Mouse (Mus musculus): ENCODE measurements around the gene Gm49396.

Gene Gm49396

DNA sequence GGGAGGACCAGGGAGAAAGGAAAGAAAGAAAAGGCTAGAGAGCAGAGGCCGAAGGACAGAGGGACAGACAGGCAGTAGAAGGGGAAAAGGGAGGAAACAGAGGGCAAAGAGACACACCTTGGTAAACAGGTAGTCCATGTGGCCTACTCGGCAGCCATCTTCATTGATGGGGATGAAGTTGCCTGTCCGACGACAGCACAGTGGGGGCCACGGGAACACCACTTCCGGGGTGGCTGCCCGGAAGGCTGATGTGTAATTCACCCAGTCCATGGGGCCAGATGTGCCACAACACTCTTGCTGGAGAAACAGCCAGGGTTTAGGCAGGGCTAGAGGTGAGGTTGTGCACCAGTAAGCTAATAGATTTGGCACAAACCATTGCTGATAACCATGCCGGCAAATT, 41.8 kb downstream of the Gm49396 start:
- in situ Hi-C loops (cut with MboI; ENCODE audit: unreplicated experiment in 2 of 2) = loop anchor here in 1 of 2 experiments (5.0 to 25.0 kb wide), 2 partner anchors 113 to 268 kb away; partner anchors contain the start of gene Prodh2

- in situ Hi-C loops (cut with MboI; ENCODE audit: unreplicated experiment in 2 of 2) = loop anchor here in 1 of 2 experiments (5.0 to 25.0 kb wide), 2 partner anchors 116 to 271 kb away; partner anchors contain the start of gene Prodh2
These were observed 44.7 kb downstream of the Gm49396 start for GRCm38 (mm10) chr7:30607706-30608309.

DNA sequence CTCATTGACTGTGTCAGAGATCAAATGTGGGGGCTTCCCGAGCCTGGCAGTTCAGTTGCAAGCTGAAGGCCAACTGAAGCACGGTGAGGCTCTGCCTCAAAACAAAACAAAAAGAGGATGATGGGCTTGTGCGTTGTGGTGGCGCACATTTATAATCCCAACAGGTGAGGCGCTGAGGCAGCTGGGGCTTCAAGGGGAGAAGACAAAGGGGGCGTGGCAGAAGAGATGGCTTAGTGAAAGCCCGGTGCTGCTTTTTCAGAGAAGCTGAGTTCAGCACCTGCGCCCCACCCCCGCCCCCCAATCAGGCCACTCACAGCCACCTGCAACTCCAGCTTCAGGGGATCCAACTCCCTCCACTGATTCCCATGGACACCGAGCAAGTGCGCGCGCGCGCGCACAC, 45.3 kb downstream of the Gm49396 start:
- in situ Hi-C loops (cut with MboI; ENCODE audit: unreplicated experiment in 2 of 2) = loop anchor here in 1 of 2 experiments (5.0 to 25.0 kb wide), 2 partner anchors 116 to 271 kb away; partner anchors contain the start of gene Prodh2

DNA sequence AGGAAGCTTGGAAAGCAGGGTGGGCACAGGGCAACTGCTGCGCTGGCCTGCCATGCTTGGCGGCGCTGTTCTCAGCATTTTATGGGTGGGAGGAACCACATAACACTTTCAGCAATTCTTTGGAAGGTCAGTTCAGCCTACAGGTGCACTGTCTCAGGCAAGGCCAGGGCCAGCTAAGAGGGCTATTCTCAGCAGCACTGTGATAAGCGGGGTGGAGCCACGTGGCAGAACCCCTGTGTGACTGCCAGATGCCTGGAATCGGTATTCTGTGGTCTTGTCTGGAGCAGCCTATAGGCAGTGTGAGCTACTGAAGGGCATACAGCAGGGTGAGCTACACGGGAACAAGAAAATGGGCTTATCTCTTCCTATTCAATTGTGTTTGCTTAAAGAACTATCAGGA, 46.9 kb downstream of the Gm49396 start:
- in situ Hi-C loops (cut with MboI; ENCODE audit: unreplicated experiment in 2 of 2) = loop anchor here (10.0 to 25.0 kb wide), 2 partner anchors 265 to 273 kb away; no protein-coding TSS in a partner anchor

- in situ Hi-C loops (cut with MboI; ENCODE audit: unreplicated experiment in 2 of 2) = loop anchor here (10.0 to 25.0 kb wide), 2 partner anchors 268 to 276 kb away; no protein-coding TSS in a partner anchor
These were observed 49.7 kb downstream of the Gm49396 start, which contains the start of gene Upk1a for GRCm38 (mm10) chr7:30612654-30613402. Upk1a (minus strand) TSS chr7:30612847.

DNA sequence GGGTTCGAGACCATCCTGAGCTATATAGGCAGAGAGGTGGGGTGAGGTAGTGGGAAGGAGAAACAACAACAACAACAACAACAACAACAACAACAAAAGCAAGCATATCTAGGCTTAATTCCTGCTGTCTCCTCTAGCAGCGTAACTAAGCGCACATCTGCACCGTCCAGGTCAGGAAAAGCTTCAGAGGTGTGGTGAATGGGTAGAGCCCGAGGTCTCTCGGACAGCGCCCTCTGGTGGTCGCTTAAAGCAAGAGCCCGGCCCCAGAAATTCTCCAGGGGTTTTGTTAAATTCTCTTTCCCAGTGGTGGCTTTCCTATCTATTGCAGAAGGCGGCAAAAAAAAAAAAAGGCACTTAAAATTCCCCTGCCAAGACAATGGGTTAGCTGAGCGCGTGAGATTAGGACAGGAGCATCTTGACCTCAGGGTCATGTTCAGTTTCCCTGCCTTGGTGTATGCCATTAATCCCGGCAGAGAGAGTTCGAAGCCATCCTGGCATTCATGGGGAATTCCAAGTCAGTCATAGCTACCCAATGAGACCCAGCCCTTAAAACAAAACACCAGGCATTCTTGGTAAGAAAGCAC, 50.5 kb downstream of the Gm49396 start:
- in situ Hi-C loops (cut with MboI; ENCODE audit: unreplicated experiment in 2 of 2) = loop anchor here (10.0 to 25.0 kb wide), 2 partner anchors 269 to 276 kb away; no protein-coding TSS in a partner anchor

DNA sequence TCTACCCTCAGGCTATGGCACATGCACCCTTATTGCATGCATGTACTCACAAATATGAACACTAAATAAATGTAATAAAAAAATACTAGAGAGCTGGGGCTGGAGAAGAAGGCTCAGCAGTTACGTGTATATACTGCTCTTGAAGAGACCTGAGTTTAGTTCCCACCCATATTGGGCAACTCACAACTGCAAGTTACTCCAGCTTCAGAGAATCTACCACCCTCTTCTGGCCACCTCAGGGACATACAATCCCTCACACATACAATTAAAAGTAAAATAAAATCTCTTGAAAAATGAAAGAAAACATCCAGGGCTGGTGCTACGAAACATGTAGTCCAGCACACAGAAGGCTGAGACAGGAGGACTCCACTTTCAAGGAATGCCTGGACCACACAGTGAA, 51.3 kb downstream of the Gm49396 start:
- in situ Hi-C loops (cut with MboI; ENCODE audit: unreplicated experiment in 2 of 2) = loop anchor here (10.0 to 25.0 kb wide), 2 partner anchors 270 to 277 kb away; no protein-coding TSS in a partner anchor

GRCm38 (mm10) chr7:30615049-30615760, 52.1 kb downstream of the Gm49396 start:
- in situ Hi-C loops (cut with MboI; ENCODE audit: unreplicated experiment in 2 of 2) = loop anchor here (5.0 to 25.0 kb wide), 3 partner anchors 123 to 278 kb away; partner anchors contain the start of gene Prodh2 (in 1 of the 2)
